Comparison of ENCODE assay signal across 8 mouse cellular contexts in the genomic region with DNA sequence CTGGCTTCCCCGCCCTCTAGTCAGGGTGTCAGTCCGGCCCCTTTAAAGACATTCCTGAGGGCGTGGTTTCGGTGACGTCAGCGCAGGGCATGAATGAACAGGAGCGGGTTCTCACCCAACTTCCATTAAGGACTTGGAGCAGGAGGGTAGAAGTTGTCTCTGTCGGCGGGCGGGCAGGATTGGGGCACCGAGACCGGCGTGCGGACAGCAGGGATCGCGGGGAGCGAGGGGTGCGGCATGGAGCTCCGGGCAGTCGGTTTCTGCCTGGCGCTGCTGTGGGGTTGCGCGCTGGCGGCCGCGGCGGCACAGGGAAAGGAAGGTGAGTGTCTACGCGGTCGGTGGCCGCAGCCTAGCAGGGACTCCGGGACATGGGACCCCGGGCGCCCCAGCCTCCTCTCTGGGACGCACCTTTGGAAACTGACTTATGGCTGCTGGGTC. TPM values are rescaled to one million over a fixed set of nuclear protein-coding genes. Genes with fewer than 3 reads are reported as not detected.
A peak's percentile ranks its signal among the peaks of the same experiment; 100 is the strongest.
DNase-seq lines count a peak whose midpoint lies in the region; ATAC-seq and TF ChIP-seq lines count a peak whose summit lies in the region.

A gene (plus strand): TSS at position 125 of the 438 bp plus-strand sequence.

- peaks cover 56% of the 10 kb centered on the region for H3K4me1 ChIP-seq in embryonic facial prominence, embryonic 15.5 days
- H3K4me1 ChIP-seq in heart, embryonic 12.5 days (replicated peaks) = peaks cover 46% of the 10 kb centered on the region
- H3K4me1 ChIP-seq in kidney, postnatal 0 days (replicated peaks; ENCODE audit: insufficient read depth, low read length) = peaks cover 17% of the 10 kb centered on the region; the same call in 1 of the 2 replicates
- H3K4me1 ChIP-seq in stomach, postnatal 0 days (replicated peaks; ENCODE audit: control insufficient read depth, insufficient read depth) = no peaks in the 10 kb centered on the region

- H3K27me3 ChIP-seq in embryonic facial prominence, embryonic 15.5 days = peaks cover 27% of the 10 kb centered on the region
- peaks cover 20% of the 10 kb centered on the region for H3K27me3 ChIP-seq in heart, embryonic 12.5 days (replicated peaks)
- no peaks in the 10 kb centered on the region for H3K27me3 ChIP-seq in kidney, postnatal 0 days (ENCODE audit: insufficient read depth, low read length)
- H3K27me3 ChIP-seq in myocyte (ENCODE audit: control insufficient read depth, insufficient read depth, insufficient read length) = no peaks in the 10 kb centered on the region
- no peaks in the 10 kb centered on the region for H3K27me3 ChIP-seq in stomach, postnatal 0 days (ENCODE audit: control insufficient read depth, insufficient read depth, low read length)

- peaks cover 48% of the 10 kb centered on the region for H3K79me2 ChIP-seq in myocyte (ENCODE audit: control insufficient read depth, insufficient read depth)

- H3K4me2 ChIP-seq in embryonic facial prominence, embryonic 15.5 days (replicated peaks) = peak within 1 kb of the TSS; percentile 95
- peak within 1 kb of the TSS; percentile 95 for H3K4me2 ChIP-seq in heart, embryonic 12.5 days
- peak within 1 kb of the TSS; percentile 89 for H3K4me2 ChIP-seq in kidney, postnatal 0 days (ENCODE audit: low read length)
- peak within 1 kb of the TSS; percentile 91 for H3K4me2 ChIP-seq in myocyte (ENCODE audit: low read depth)
- peak within 1 kb of the TSS; percentile 87 for H3K4me2 ChIP-seq in stomach, postnatal 0 days (replicated peaks; ENCODE audit: low read depth)

- no peaks in the 10 kb centered on the region for H3K9me3 ChIP-seq in embryonic facial prominence, embryonic 15.5 days (replicated peaks)
- H3K9me3 ChIP-seq in heart, embryonic 12.5 days (replicated peaks) = no peaks in the 10 kb centered on the region
- no peaks in the 10 kb centered on the region for H3K9me3 ChIP-seq in kidney, postnatal 0 days (replicated peaks; ENCODE audit: low read length)
- H3K9me3 ChIP-seq in stomach, postnatal 0 days (ENCODE audit: control insufficient read depth, low read length) = no peaks in the 10 kb centered on the region

- under 1% methylated on average over 35 of the region's 35 CpGs for WGBS in embryonic facial prominence, embryonic 15.5 days
- under 1% methylated on average over 35 of the region's 35 CpGs for WGBS in heart, embryonic 12.5 days
- under 1% methylated on average over 35 of the region's 35 CpGs for WGBS in kidney, postnatal 0 days
- WGBS in stomach, postnatal 0 days = under 1% methylated on average over 33 of the region's 35 CpGs

- no peak for TF ChIP-seq CTCF in kidney, postnatal 0 days (IDR thresholded peaks at IDR 0.05; ENCODE audit: low read depth)
- TF ChIP-seq CTCF in stomach, postnatal 0 days (IDR thresholded peaks at IDR 0.05; ENCODE audit: low read depth) = no peak

- no peaks in the 10 kb centered on the region for H3K36me3 ChIP-seq in embryonic facial prominence, embryonic 15.5 days
- no peaks in the 10 kb centered on the region for H3K36me3 ChIP-seq in heart, embryonic 12.5 days
- H3K36me3 ChIP-seq in kidney, postnatal 0 days (ENCODE audit: insufficient read depth, low read length) = no peaks in the 10 kb centered on the region
- no peaks in the 10 kb centered on the region for H3K36me3 ChIP-seq in myocyte (ENCODE audit: control insufficient read depth, insufficient read depth)
- H3K36me3 ChIP-seq in stomach, postnatal 0 days (ENCODE audit: control insufficient read depth, insufficient read depth, low read length) = no peaks in the 10 kb centered on the region; the same call in 1 of the 2 replicates

- peak within 1 kb of the TSS; percentile 60 for H3ac ChIP-seq in myocyte (ENCODE audit: control insufficient read depth, insufficient read length)

- peak within 1 kb of the TSS; percentile 44 for H3K9ac ChIP-seq in embryonic facial prominence, embryonic 15.5 days
- peak within 1 kb of the TSS; percentile 93 for H3K9ac ChIP-seq in heart, embryonic 12.5 days
- peak within 1 kb of the TSS; percentile 81 for H3K9ac ChIP-seq in kidney, postnatal 0 days (ENCODE audit: low read depth, low read length)
- H3K9ac ChIP-seq in stomach, postnatal 0 days (ENCODE audit: low read length) = peak within 1 kb of the TSS; percentile 91

- TF ChIP-seq POLR2A in myocyte (IDR thresholded peaks at IDR 0.05; ENCODE audit: insufficient read length, low read depth) = peak; percentile 97

- TF ChIP-seq EP300 in stomach, postnatal 0 days (optimal IDR thresholded peaks at IDR 0.05) = no peak

- DNase-seq in thymus, postnatal 4 days = peak; percentile 37
- no peak for DNase-seq in thymus, postnatal 25 days
- DNase-seq in kidney, postnatal 0 days (ENCODE audit: low spot score) = peak; percentile 93
- DNase-seq in liver = peak; percentile 76
- peak; percentile 93 for DNase-seq in stomach, postnatal 0 days (ENCODE audit: low spot score)

- peak within 1 kb of the TSS; percentile 63 for H3K4me3 ChIP-seq in embryonic facial prominence, embryonic 15.5 days (replicated peaks)
- H3K4me3 ChIP-seq in heart, embryonic 12.5 days = peak within 1 kb of the TSS; percentile 83
- peak within 1 kb of the TSS; percentile 70 for H3K4me3 ChIP-seq in kidney, postnatal 0 days (replicated peaks; ENCODE audit: low read depth, low read length)
- peak within 1 kb of the TSS; percentile 91 for H3K4me3 ChIP-seq in myocyte
- peak within 1 kb of the TSS; percentile 81 for H3K4me3 ChIP-seq in stomach, postnatal 0 days (ENCODE audit: low read depth, low read length)

- peak within 1 kb of the TSS; percentile 61 for H3K27ac ChIP-seq in embryonic facial prominence, embryonic 15.5 days (replicated peaks)
- H3K27ac ChIP-seq in heart, embryonic 12.5 days (ENCODE audit: poor library complexity, severe bottlenecking) = peak within 1 kb of the TSS; percentile 64
- H3K27ac ChIP-seq in kidney, postnatal 0 days = peak within 1 kb of the TSS; percentile 63
- H3K27ac ChIP-seq in stomach, postnatal 0 days (replicated peaks) = peak within 1 kb of the TSS; percentile 91

- ATAC-seq in embryonic facial prominence, embryonic 15.5 days (ENCODE audit: insufficient number of reproducible peaks, low FRiP score, low TSS enrichment, low read depth) = no peak
- peak; percentile 74 for ATAC-seq in heart, embryonic 12.5 days (ENCODE audit: insufficient number of reproducible peaks, low FRiP score)
- peak; percentile 37; the same call in 1 of the 2 replicates for ATAC-seq in kidney, postnatal 0 days (replicated peaks; ENCODE audit: low FRiP score, low read depth)
- peak; percentile 40; the same call in 1 of the 2 replicates for ATAC-seq in stomach, postnatal 0 days (ENCODE audit: low FRiP score, low TSS enrichment)

TF ChIP-seq in myocyte, 11 proteins besides CTCF, POLR2A, EP300 and RAD21:
- TF ChIP-seq E2F4 (IDR thresholded peaks at IDR 0.05; ENCODE audit: insufficient read depth) (no peak), POLR2AphosphoS2 (IDR thresholded peaks at IDR 0.05; ENCODE audit: insufficient read length, low read depth) (peak; percentile 96), USF1 (IDR thresholded peaks at IDR 0.05; ENCODE audit: low read depth) (no peak)

RNA-seq across cellular contexts. Expression of the gene that starts here (rescaled TPM):
- polyA plus RNA-seq in embryonic facial prominence, embryonic 15.5 days (2015; fragmentation: Nextera tagmentation; extraction: Ambion mirVana) = 7.4 and 7.6 TPM in 2 replicates
- polyA plus RNA-seq in heart, embryonic 12.5 days (2016; fragmentation: Nextera tagmentation; extraction: Ambion mirVana) = 5.3 and 6.1 TPM in 2 replicates
- 5.6 and 5.8 TPM in 2 replicates for polyA plus RNA-seq in kidney, postnatal 0 days (2015; fragmentation: Nextera tagmentation; extraction: Ambion mirVana)
- 46.8 TPM for polyA plus RNA-seq in myocyte (2012; fragmentation: generic; extraction: Trizol)
- polyA plus RNA-seq in stomach, postnatal 0 days (2015; fragmentation: Nextera tagmentation; extraction: Ambion mirVana) = 3.9 and 4.9 TPM in 2 replicates
